Mouse (Mus musculus) heart, adult 2 months (tissue): Measurements from ENCODE around the gene Itpkc.

ENCODE experiments used
- CTCF ChIP-seq: fragments of 200-600 bp; IDR thresholded peaks from 2 replicates; pipeline ENCODE4 v1.8.1; 2022; ENCODE audit warnings: antibody characterized with exemption, mild to moderate bottlenecking, moderate library complexity
- POLR2A ChIP-seq: fragments of 200-500 bp; IDR thresholded peaks from 2 replicates; pipeline ENCODE4 v1.6.1; 2011; ENCODE audit warnings: mild to moderate bottlenecking, low read depth, low read length, control low read depth; ENCODE audit not compliant: insufficient read depth

- TF ChIP-seq CTCF (no peak), POLR2A (no peak)
Measured at GRCm38 (mm10) chr7:27212626-27213025, 15.8 kb downstream of the Itpkc start.
